Mouse (Mus musculus): Measurements from ENCODE around the gene Tut4. TPM values are rescaled to one million over a fixed set of nuclear protein-coding genes. Genes with fewer than 3 reads are reported as not detected.
A peak's percentile ranks its signal among the peaks of the same experiment; 100 is the strongest.

Tut4 gene
- 40.1 and 53.1 TPM in 2 replicates for polyA plus RNA-seq (2014; fragmentation: Nextera tagmentation; extraction: Ambion mirVana)

- no peaks in the 10 kb centered on the region for H3K9me3 ChIP-seq (ENCODE audit: control insufficient read depth, low read length)
- H3K4me2 ChIP-seq (ENCODE audit: low read length), result peak within 1 kb of the TSS; percentile 90
- under 1% methylated on average over 82 of the region's 97 CpGs for WGBS
- ATAC-seq (ENCODE audit: insufficient number of reproducible peaks, insufficient read depth, low FRiP score, low read depth), result peak; percentile 91
- H3K4me3 ChIP-seq (ENCODE audit: control insufficient read depth in 1 of 2, insufficient read depth in 1 of 2, low read depth in 1 of 2, low read length in 2 of 2), result peak within 1 kb of the TSS; percentile 79 to 90
- 0 out of 2 replicates have a peak, but pooled peaks cover 4% of the 10 kb centered on the region for H3K36me3 ChIP-seq (ENCODE audit: control insufficient read depth, insufficient read depth, low read length)
- H3K27me3 ChIP-seq (ENCODE audit: control insufficient read depth, insufficient read depth, low read length), result no peaks in the 10 kb centered on the region
- H3K9ac ChIP-seq (ENCODE audit: low read length), result peak within 1 kb of the TSS; percentile 89
- peak within 1 kb of the TSS; percentile 92 to 98 for H3K27ac ChIP-seq (replicated peaks in 1 of 2; ENCODE audit: control insufficient read depth in 1 of 2, insufficient read depth in 1 of 2, low read depth in 2 of 2, low read length in 2 of 2)
- peaks cover 3 to 14% of the 10 kb centered on the region in 2 experiments; a peak in 3 of 4 replicates for H3K4me1 ChIP-seq (ENCODE audit: control insufficient read depth in 2 of 2, insufficient read depth in 2 of 2, low read length in 2 of 2)
These were observed at the start of gene Tut4 for GRCm38 (mm10) chr4:108459231-108460155. TSS of gene Tut4 (plus strand) at chr4:108459426.

- Histone ChIP-seq H3K4me1 (ENCODE audit: control insufficient read depth in 2 of 2, insufficient read depth in 2 of 2, low read length in 2 of 2) (peaks cover 4 to 7% of the 10 kb centered on the region in 2 experiments), H3K9ac (ENCODE audit: low read length) (no peak overlapping the region), H3K4me3 (ENCODE audit: control insufficient read depth in 1 of 2, insufficient read depth in 1 of 2, low read depth in 1 of 2, low read length in 2 of 2) (no peak overlapping the region), H3K27me3 (ENCODE audit: control insufficient read depth, insufficient read depth, low read length) (no peaks in the 10 kb centered on the region), H3K27ac (replicated peaks in 1 of 2; ENCODE audit: control insufficient read depth in 1 of 2, insufficient read depth in 1 of 2, low read depth in 2 of 2, low read length in 2 of 2) (no peak overlapping the region), H3K4me2 (ENCODE audit: low read length) (no peak overlapping the region), H3K36me3 (ENCODE audit: control insufficient read depth, insufficient read depth, low read length) (no peaks in the 10 kb centered on the region), H3K9me3 (ENCODE audit: control insufficient read depth, low read length) (no peaks in the 10 kb centered on the region)
- ATAC-seq (ENCODE audit: insufficient number of reproducible peaks, insufficient read depth, low FRiP score, low read depth), result no peak
- 63% methylated on average over 2 of the region's 2 CpGs for WGBS
These were observed 34.6 kb upstream of the Tut4 start for GRCm38 (mm10) chr4:108424587-108424986.

- no peaks in the 10 kb centered on the region for H3K36me3 ChIP-seq (ENCODE audit: control insufficient read depth, insufficient read depth, low read length)
- H3K4me2 ChIP-seq (ENCODE audit: low read length), result no peak overlapping the region; the same call in 1 of the 2 replicates
- H3K9me3 ChIP-seq (ENCODE audit: control insufficient read depth, low read length), result no peaks in the 10 kb centered on the region
- no peak overlapping the region for H3K27ac ChIP-seq (replicated peaks in 1 of 2; ENCODE audit: control insufficient read depth in 1 of 2, insufficient read depth in 1 of 2, low read depth in 2 of 2, low read length in 2 of 2)
- ATAC-seq (ENCODE audit: insufficient number of reproducible peaks, insufficient read depth, low FRiP score, low read depth), result no peak
- H3K27me3 ChIP-seq (ENCODE audit: control insufficient read depth, insufficient read depth, low read length), result no peaks in the 10 kb centered on the region
- 50% methylated on average over 11 of the region's 11 CpGs for WGBS
- no peak overlapping the region for H3K4me3 ChIP-seq (ENCODE audit: control insufficient read depth in 1 of 2, insufficient read depth in 1 of 2, low read depth in 1 of 2, low read length in 2 of 2)
- no peak overlapping the region for H3K9ac ChIP-seq (ENCODE audit: low read length)
- H3K4me1 ChIP-seq (ENCODE audit: control insufficient read depth in 2 of 2, insufficient read depth in 2 of 2, low read length in 2 of 2), result peaks cover 4 to 10% of the 10 kb centered on the region in 2 experiments
These were observed 31.4 kb upstream of the Tut4 start for GRCm38 (mm10) chr4:108427719-108428340.

GRCm38 (mm10) chr4:108428341-108428721 is 30.9 kb upstream of the Tut4 start:
- Histone ChIP-seq H3K9me3 (ENCODE audit: control insufficient read depth, low read length) (no peaks in the 10 kb centered on the region), H3K36me3 (ENCODE audit: control insufficient read depth, insufficient read depth, low read length) (no peaks in the 10 kb centered on the region), H3K4me1 (ENCODE audit: control insufficient read depth in 2 of 2, insufficient read depth in 2 of 2, low read length in 2 of 2) (peaks cover 4 to 10% of the 10 kb centered on the region in 2 experiments), H3K27me3 (ENCODE audit: control insufficient read depth, insufficient read depth, low read length) (no peaks in the 10 kb centered on the region), H3K9ac (ENCODE audit: low read length) (no peak overlapping the region), H3K4me2 (ENCODE audit: low read length) (no peak overlapping the region; the same call in 1 of the 2 replicates), H3K4me3 (ENCODE audit: control insufficient read depth in 1 of 2, insufficient read depth in 1 of 2, low read depth in 1 of 2, low read length in 2 of 2) (no peak overlapping the region), H3K27ac (replicated peaks in 1 of 2; ENCODE audit: control insufficient read depth in 1 of 2, insufficient read depth in 1 of 2, low read depth in 2 of 2, low read length in 2 of 2) (no peak overlapping the region)
- ATAC-seq (ENCODE audit: insufficient number of reproducible peaks, insufficient read depth, low FRiP score, low read depth), result no peak
- WGBS, result 74% methylated on average over 6 of the region's 6 CpGs

- Histone ChIP-seq H3K9me3 (ENCODE audit: control insufficient read depth, low read length) (no peaks in the 10 kb centered on the region), H3K4me1 (ENCODE audit: control insufficient read depth in 2 of 2, insufficient read depth in 2 of 2, low read length in 2 of 2) (peaks cover 4 to 10% of the 10 kb centered on the region in 2 experiments), H3K27me3 (ENCODE audit: control insufficient read depth, insufficient read depth, low read length) (no peaks in the 10 kb centered on the region), H3K4me2 (ENCODE audit: low read length) (no peak overlapping the region), H3K27ac (replicated peaks in 1 of 2; ENCODE audit: control insufficient read depth in 1 of 2, insufficient read depth in 1 of 2, low read depth in 2 of 2, low read length in 2 of 2) (no peak overlapping the region), H3K4me3 (ENCODE audit: control insufficient read depth in 1 of 2, insufficient read depth in 1 of 2, low read depth in 1 of 2, low read length in 2 of 2) (no peak overlapping the region), H3K9ac (ENCODE audit: low read length) (no peak overlapping the region), H3K36me3 (ENCODE audit: control insufficient read depth, insufficient read depth, low read length) (no peaks in the 10 kb centered on the region)
- ATAC-seq (ENCODE audit: insufficient number of reproducible peaks, insufficient read depth, low FRiP score, low read depth), result no peak
- WGBS, result 56% methylated on average over 4 of the region's 4 CpGs
These were observed 28.3 kb upstream of the Tut4 start for GRCm38 (mm10) chr4:108430656-108431560.

GRCm38 (mm10) chr4:108431561-108431936 is 27.7 kb upstream of the Tut4 start:
- no peak for ATAC-seq (ENCODE audit: insufficient number of reproducible peaks, insufficient read depth, low FRiP score, low read depth)
- Histone ChIP-seq H3K36me3 (ENCODE audit: control insufficient read depth, insufficient read depth, low read length) (no peaks in the 10 kb centered on the region), H3K9ac (ENCODE audit: low read length) (no peak overlapping the region), H3K4me1 (ENCODE audit: control insufficient read depth in 2 of 2, insufficient read depth in 2 of 2, low read length in 2 of 2) (peaks cover 4 to 10% of the 10 kb centered on the region in 2 experiments), H3K4me3 (ENCODE audit: control insufficient read depth in 1 of 2, insufficient read depth in 1 of 2, low read depth in 1 of 2, low read length in 2 of 2) (no peak overlapping the region), H3K27ac (replicated peaks in 1 of 2; ENCODE audit: control insufficient read depth in 1 of 2, insufficient read depth in 1 of 2, low read depth in 2 of 2, low read length in 2 of 2) (no peak overlapping the region), H3K4me2 (ENCODE audit: low read length) (no peak overlapping the region), H3K9me3 (ENCODE audit: control insufficient read depth, low read length) (no peaks in the 10 kb centered on the region), H3K27me3 (ENCODE audit: control insufficient read depth, insufficient read depth, low read length) (no peaks in the 10 kb centered on the region)
- whole genome bisulfite sequencing, result 55% methylated on average over 2 of the region's 2 CpGs

GRCm38 (mm10) chr4:108433341-108433740 is 25.9 kb upstream of the Tut4 start:
- Histone ChIP-seq H3K4me2 (ENCODE audit: low read length) (no peak overlapping the region), H3K4me1 (ENCODE audit: control insufficient read depth in 2 of 2, insufficient read depth in 2 of 2, low read length in 2 of 2) (peaks cover 7 to 10% of the 10 kb centered on the region in 2 experiments), H3K27ac (replicated peaks in 1 of 2; ENCODE audit: control insufficient read depth in 1 of 2, insufficient read depth in 1 of 2, low read depth in 2 of 2, low read length in 2 of 2) (no peak overlapping the region), H3K27me3 (ENCODE audit: control insufficient read depth, insufficient read depth, low read length) (no peaks in the 10 kb centered on the region), H3K4me3 (ENCODE audit: control insufficient read depth in 1 of 2, insufficient read depth in 1 of 2, low read depth in 1 of 2, low read length in 2 of 2) (no peak overlapping the region), H3K9me3 (ENCODE audit: control insufficient read depth, low read length) (no peaks in the 10 kb centered on the region), H3K36me3 (ENCODE audit: control insufficient read depth, insufficient read depth, low read length) (no peaks in the 10 kb centered on the region), H3K9ac (ENCODE audit: low read length) (no peak overlapping the region)
- no peak for ATAC-seq (ENCODE audit: insufficient number of reproducible peaks, insufficient read depth, low FRiP score, low read depth)
- WGBS, result 47% methylated on average over 6 of the region's 6 CpGs

Measured in heart, embryonic 14.5 days (tissue).